Mouse (Mus musculus) gastrocnemius, postnatal 36 days (tissue): ENCODE measurements at regions not wholly inside any gene's neighbourhood (a gene's known extent, or its start where the extent isn't known, plus 50 kb on each side); places are given as distances from the start of the nearest gene placed in this dataset.
"Not testable (repeated sequence)": the region's sequence is repeated elsewhere in the genome, so short reads cannot be mapped to it uniquely, and the experiment has no call there.

Experiments used
- DNase-seq, 2 experiments: peaks; one replicate each; pipeline ENCODE4 v3.0.0; 2022
- intact Hi-C: fragments of 180-260 bp; cut with DNase I; formaldehyde crosslinking; loops from one replicate; pipeline ENCODE4 v1.15.1; 2025

- intact Hi-C loops = no loop called here
- DNase-seq = no peak
Measured at GRCm38 (mm10) chr1:42514417-42514816, 181.2 kb upstream of the Pou3f3 start.

GRCm38 (mm10) chr1:42524401-42524800 lies 171.2 kb upstream of the Pou3f3 start:
- no peak for DNase-seq
- intact Hi-C loops = no loop called here

GRCm38 (mm10) chr1:42527746-42528476 lies 167.7 kb upstream of the Pou3f3 start:
- DNase-seq = no peak
- intact Hi-C loops = no loop called here

- intact Hi-C loops = no loop called here
- no peak for DNase-seq
Measured at GRCm38 (mm10) chr1:42532908-42533307, 162.7 kb upstream of the Pou3f3 start.

GRCm38 (mm10) chr1:42539066-42539539 lies 156.5 kb upstream of the Pou3f3 start:
- DNase-seq = no peak
- intact Hi-C loops = no loop called here

- intact Hi-C loops = no loop called here
- DNase-seq = no peak
Measured at GRCm38 (mm10) chr1:42539541-42540520, 155.7 kb upstream of the Pou3f3 start.

- DNase-seq = no peak
- intact Hi-C loops = no loop called here
Measured at GRCm38 (mm10) chr1:42541991-42542390, 153.6 kb upstream of the Pou3f3 start.

- no peak for DNase-seq
- intact Hi-C loops = no loop called here
Measured at GRCm38 (mm10) chr1:42542846-42543549, 152.6 kb upstream of the Pou3f3 start.

- intact Hi-C loops = no loop called here
Measured at GRCm38 (mm10) chr1:42546879-42547278, 148.7 kb upstream of the Pou3f3 start.

GRCm38 (mm10) chr1:42557301-42557700 lies 138.3 kb upstream of the Pou3f3 start:
- intact Hi-C loops = no loop called here
- no peak for DNase-seq

More at GRCm38 (mm10) chr1:42546879-42547278, 148.7 kb upstream of the Pou3f3 start:
- DNase-seq = no peak

- DNase-seq = no peak
- intact Hi-C loops = no loop called here
Measured at GRCm38 (mm10) chr1:42567640-42568039, 127.9 kb upstream of the Pou3f3 start.

- intact Hi-C loops = no loop called here
- no peak for DNase-seq
Measured at GRCm38 (mm10) chr1:42585191-42585590, 110.4 kb upstream of the Pou3f3 start.

- intact Hi-C loops = no loop called here
- no peak for DNase-seq
Measured at GRCm38 (mm10) chr1:42588499-42588898, 107.1 kb upstream of the Pou3f3 start.

GRCm38 (mm10) chr1:42589442-42589841 lies 106.1 kb upstream of the Pou3f3 start:
- intact Hi-C loops = no loop called here
- no peak for DNase-seq

- intact Hi-C loops = no loop called here
- DNase-seq = no peak
Measured at GRCm38 (mm10) chr1:42591855-42592254, 103.7 kb upstream of the Pou3f3 start.

GRCm38 (mm10) chr1:42597065-42597464 lies 98.5 kb upstream of the Pou3f3 start:
- intact Hi-C loops = no loop called here
- no peak for DNase-seq

- no peak for DNase-seq
- intact Hi-C loops = no loop called here
Measured at GRCm38 (mm10) chr1:42599238-42599637, 96.3 kb upstream of the Pou3f3 start.

GRCm38 (mm10) chr1:42606251-42606650 lies 89.3 kb upstream of the Pou3f3 start:
- intact Hi-C loops = no loop called here
- no peak for DNase-seq

GRCm38 (mm10) chr1:42607466-42608043 lies 88.0 kb upstream of the Pou3f3 start:
- intact Hi-C loops, DNase-seq: not testable (repeated sequence)

GRCm38 (mm10) chr1:42623766-42624165 lies 71.8 kb upstream of the Pou3f3 start:
- intact Hi-C loops = no loop called here
- no peak for DNase-seq
